Mouse (Mus musculus) olfactory bulb, adult 2 months (tissue): ENCODE measurements around the gene Siah2. TPM values are rescaled to one million over a fixed set of nuclear protein-coding genes. Genes with fewer than 3 reads are reported as not detected.

Experiments used
- H3K27ac ChIP-seq: fragments of 200-500 bp; 2 replicates; pipeline ENCODE4 v1.5.1; 2012; ENCODE audit warnings: low read depth, low read length; ENCODE audit not compliant: insufficient read depth
- H3K4me1 ChIP-seq: fragments of 200-500 bp; 2 replicates; pipeline ENCODE4 v1.6.1; 2012; ENCODE audit warnings: low read length; ENCODE audit not compliant: control insufficient read depth, insufficient read depth
- H3K4me3 ChIP-seq: fragments of 200-500 bp; 2 replicates; pipeline ENCODE4 v1.5.1; 2012; ENCODE audit warnings: mild to moderate bottlenecking, low read depth, low read length, moderate library complexity; ENCODE audit not compliant: insufficient read depth
- CTCF ChIP-seq: fragments of 200-500 bp; IDR thresholded peaks from 2 replicates; pipeline ENCODE4 v1.5.1; 2012; ENCODE audit warnings: low read depth, mild to moderate bottlenecking, low read length, moderate library complexity; ENCODE audit not compliant: insufficient read depth
- POLR2A ChIP-seq: fragments of 200-500 bp; IDR thresholded peaks from 2 replicates; pipeline ENCODE4 v1.6.1; 2012; ENCODE audit warnings: mild to moderate bottlenecking, low read depth, low read length, moderate library complexity; ENCODE audit not compliant: insufficient read depth
- WGBS: fragments of 180-500 bp; shearing (Covaris S2); methylation state at CpG from one replicate; pipeline ENCODE4 v1.1.7; 2018; 5-methylcytosine and 5-hydroxymethylcytosine counted together
- polyA plus RNA-seq: library from polyadenylated mRNA; stranded (reverse); fragments of >200 nt; gene quantifications from 2 replicates; pipeline ENCODE4 v1.2.4, GENCODE M21; 2012; ENCODE audit warnings: low replicate concordance; ENCODE audit not compliant: missing spikeins, insufficient read depth, insufficient read length

The Siah2 gene
- polyA plus RNA-seq, 1 experiment = not detected

DNA sequence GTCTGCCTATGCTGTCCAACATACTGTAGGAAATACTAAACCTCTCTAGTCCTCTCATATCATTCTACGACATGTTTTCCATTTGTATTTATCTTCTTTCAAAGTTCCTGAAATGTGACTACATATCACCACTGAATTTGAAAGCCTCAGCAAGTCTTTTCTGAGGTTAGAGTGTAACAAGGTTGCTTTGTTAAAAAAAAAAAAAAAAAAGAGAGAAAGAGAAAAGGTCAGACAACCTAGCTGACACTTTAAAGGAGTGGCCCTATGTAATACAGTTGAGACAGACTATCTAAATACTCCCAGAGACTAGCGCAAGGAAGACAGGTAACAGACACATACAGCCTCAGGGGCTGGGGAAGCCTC, 5.3 kb downstream of the Siah2 start:
- H3K4me3 ChIP-seq = no peak overlapping the region

DNA sequence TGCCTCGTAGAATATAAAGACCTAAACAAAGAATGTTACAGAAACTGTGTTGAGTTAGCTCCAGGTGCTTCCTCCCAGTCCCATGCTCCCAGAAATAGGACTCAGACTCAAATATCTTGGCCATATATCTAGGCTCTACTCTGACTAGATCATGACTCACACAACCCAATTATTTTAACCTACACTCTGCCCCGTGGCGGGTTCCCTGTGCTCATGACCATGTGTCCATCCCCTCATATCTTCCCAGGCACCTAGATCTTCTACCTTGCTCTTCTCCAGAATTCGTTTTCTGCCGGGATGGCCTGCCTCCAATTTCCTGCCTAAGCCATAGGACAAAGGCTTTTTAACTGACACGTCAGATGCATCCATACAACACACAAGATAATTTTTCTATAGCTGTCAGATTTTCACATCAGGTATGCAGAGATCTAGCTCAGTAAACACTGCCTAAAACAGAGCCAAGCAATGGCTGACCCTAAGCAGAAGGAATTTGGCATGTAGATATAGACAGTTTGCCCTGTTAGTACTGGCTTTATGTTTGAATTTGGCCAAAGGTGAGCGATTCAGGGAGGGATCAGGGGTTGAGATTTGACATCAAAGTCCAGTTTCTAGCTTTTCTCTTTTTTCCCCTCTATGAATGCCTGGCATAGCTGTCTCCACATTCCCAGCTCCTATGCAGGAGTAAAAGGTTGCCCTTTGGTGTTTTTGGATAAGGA, 5.8 kb downstream of the Siah2 start:
- 78% methylated on average over 7 of the region's 7 CpGs for WGBS

More for the DNA sequence above, 5.3 kb downstream of the Siah2 start:
- TF ChIP-seq POLR2A (no peak), CTCF (no peak)
- 96% methylated on average over 2 of the region's 2 CpGs for whole genome bisulfite sequencing
- Histone ChIP-seq H3K27ac (no peak overlapping the region), H3K4me1 (peaks cover 5% of the 10 kb centered on the region; the same call in 1 of the 2 replicates)

DNA sequence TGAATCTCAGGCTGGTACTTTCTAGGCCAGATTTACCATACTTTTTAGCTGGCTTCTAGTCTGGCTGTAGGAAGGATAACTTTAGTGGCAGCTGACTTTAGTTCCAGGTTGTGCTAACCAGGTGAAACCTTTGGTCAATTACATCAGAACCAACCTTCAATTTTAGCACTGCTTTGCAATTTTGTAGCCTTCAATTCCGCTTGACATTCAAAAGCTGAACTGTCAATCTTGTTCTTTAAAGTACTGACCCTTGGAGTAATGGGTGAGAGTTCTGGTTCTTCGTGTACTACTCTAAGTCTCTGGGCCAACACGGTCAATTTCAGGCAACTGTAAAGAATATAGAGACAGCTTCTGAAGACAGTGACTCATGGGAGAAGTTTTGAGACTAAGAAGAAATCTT, 6.8 kb downstream of the Siah2 start:
- no peak overlapping the region for H3K27ac ChIP-seq
- no peak for TF ChIP-seq POLR2A
- no peak for TF ChIP-seq CTCF
- H3K4me1 ChIP-seq = peaks cover 5% of the 10 kb centered on the region; the same call in 1 of the 2 replicates
- WGBS = 96% methylated on average over 3 of the region's 3 CpGs
- no peak overlapping the region for H3K4me3 ChIP-seq

More for the DNA sequence above, 5.8 kb downstream of the Siah2 start:
- Histone ChIP-seq H3K27ac (no peak overlapping the region), H3K4me1 (peaks cover 5% of the 10 kb centered on the region; the same call in 1 of the 2 replicates), H3K4me3 (no peak overlapping the region)
- TF ChIP-seq POLR2A = no peak
- TF ChIP-seq CTCF = no peak

DNA sequence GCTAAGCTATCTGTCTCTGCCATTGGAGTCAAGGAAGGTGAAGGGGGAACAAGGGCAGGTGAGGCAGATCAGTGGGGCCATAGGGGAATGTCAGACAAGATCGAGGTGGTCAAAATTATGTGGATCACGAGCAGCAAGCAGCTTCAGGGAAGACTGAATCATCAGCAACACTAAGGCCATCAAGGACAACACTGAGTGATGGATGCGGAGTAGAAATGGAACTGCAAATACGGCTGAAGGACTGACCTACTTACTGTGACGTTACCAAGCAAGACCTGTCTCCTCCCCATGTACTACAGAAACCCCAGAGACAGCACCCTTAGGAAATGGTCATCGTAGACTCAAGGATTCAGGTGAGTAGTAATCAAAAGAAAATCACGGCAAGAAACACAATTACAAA, 8.9 kb downstream of the Siah2 start:
- Histone ChIP-seq H3K27ac (no peak overlapping the region), H3K4me1 (peaks cover 8% of the 10 kb centered on the region), H3K4me3 (no peak overlapping the region)
- TF ChIP-seq CTCF (no peak), POLR2A (no peak)
- WGBS = 89% methylated on average over 7 of the region's 7 CpGs

DNA sequence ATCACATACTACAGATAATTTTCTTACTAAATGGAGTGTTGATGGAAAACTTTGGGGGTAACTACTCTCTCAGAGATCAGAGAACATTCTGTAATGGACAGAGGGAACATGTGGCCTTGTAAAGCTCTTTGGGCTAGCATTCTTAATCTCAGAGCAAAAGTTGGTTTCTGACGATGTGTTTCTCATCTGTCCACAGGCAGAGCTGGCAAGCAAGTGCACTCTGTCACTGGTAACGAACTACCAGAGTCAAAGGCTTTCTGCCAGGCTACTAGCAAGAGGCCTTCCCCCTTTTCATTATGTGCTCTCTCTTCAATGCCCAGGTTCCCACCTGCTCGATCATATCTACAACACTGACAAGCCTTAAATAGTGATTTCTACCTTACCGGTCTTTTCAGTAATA, 9.9 kb downstream of the Siah2 start:
- 73% methylated on average over 4 of the region's 4 CpGs for WGBS
- Histone ChIP-seq H3K27ac (no peak overlapping the region), H3K4me3 (no peak overlapping the region), H3K4me1 (peaks cover 10% of the 10 kb centered on the region)
- no peak for TF ChIP-seq POLR2A
- no peak for TF ChIP-seq CTCF

DNA sequence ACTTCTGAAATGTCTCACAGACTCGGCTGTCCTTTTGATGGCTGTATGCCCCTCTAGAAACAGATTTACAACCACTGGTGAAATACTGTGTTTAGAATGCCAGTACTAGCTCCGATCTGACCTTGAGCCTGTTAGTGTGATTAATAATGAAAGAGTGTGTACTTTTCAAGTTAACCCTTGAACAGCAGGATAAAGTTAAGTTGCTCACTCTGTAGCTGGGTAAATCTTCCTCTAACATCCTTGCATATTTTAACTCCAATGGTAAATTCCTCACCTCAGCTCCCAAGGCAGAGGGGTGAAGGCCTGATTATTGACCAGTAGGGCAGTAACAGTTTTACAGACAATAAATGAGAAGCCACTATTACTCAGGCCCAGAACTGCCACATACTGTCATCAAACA, 10.4 kb downstream of the Siah2 start:
- 56% methylated on average over 2 of the region's 2 CpGs for WGBS
- no peak overlapping the region for H3K27ac ChIP-seq
- peaks cover 10% of the 10 kb centered on the region for H3K4me1 ChIP-seq
- H3K4me3 ChIP-seq = no peak overlapping the region
- TF ChIP-seq POLR2A (no peak), CTCF (no peak)

DNA sequence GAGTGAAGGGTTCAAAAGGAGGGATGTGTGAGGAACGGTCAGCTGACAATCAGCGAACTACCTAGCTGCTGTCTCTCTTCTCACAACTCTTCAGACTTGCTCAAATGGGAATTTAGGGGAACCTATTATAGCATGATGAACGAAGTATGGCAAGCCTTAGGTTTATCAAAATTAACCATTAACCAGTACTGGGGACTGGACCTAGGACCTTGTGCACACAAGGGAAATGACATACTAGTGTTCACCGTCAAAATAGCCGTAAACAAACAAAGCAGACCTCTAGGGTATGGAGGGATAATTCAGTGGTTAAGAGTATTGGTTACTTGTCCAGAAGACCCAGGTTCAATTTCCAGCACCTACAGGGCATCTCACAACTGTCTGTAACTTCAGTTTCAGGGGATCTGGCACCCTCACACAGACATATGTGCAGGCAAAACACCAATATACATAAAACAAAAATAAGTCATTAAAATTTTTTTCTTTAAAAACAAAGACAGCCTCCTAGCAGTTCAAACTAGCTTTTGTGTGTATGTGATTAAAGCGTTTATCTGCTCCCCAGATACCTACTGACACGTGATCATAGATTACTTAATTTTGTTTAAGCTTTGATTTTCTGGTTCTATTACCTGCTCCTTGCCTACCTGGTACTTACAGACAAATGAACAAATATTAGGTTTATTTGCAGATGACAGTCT, 11.1 kb downstream of the Siah2 start:
- WGBS = 96% methylated on average over 7 of the region's 7 CpGs

DNA sequence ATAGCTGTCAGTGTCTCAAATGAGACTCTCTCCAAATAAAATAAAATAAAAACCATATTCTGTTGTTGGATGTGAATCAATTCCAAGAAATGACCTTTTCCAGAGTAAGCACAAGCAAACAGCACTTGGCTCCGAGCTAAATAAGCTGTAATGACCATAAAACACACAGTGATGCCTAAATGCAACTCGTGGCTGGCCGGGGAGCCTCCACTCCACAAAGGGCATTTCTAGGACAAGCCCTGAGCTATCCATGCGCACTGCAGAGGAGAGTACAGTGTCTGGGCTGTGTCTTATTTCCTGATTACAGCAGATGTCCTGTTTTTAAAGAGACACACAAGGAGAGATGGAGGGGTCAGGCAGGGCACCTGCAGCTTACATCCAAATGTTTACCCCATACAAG, 12.2 kb downstream of the Siah2 start:
- Histone ChIP-seq H3K27ac (no peak overlapping the region), H3K4me3 (no peak overlapping the region), H3K4me1 (peaks cover 13% of the 10 kb centered on the region)
- no peak for TF ChIP-seq CTCF
- 60% methylated on average over 4 of the region's 4 CpGs for WGBS

More for the DNA sequence above, 11.1 kb downstream of the Siah2 start:
- Histone ChIP-seq H3K4me1 (peaks cover 10% of the 10 kb centered on the region), H3K4me3 (no peak overlapping the region), H3K27ac (no peak overlapping the region)
- TF ChIP-seq POLR2A = no peak

DNA sequence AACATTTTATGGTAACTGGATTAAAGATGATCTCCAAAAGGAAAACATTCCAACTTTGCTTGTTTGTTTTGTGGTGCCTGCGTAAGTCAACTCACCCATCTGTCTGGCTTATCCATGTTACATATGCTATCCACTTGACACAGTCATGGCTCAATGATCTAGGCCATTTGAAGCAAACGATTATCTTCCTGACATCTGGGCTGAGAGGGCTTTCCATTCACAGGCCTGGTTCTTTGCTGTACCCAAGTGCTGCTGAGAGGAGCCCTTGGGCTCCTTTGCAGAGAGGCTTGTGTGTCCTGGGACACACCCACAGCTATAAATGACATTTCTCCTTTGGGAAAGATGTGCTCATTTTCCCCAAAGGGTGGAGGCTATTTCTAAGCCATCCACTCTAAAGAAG, 13.3 kb downstream of the Siah2 start:
- Histone ChIP-seq H3K4me1 (peaks cover 13% of the 10 kb centered on the region), H3K4me3 (no peak overlapping the region), H3K27ac (no peak overlapping the region)
- 66% methylated on average over 2 of the region's 2 CpGs for WGBS
- TF ChIP-seq POLR2A (no peak), CTCF (no peak)
